Mouse (Mus musculus) right cerebral cortex, postnatal 25 days (tissue): ENCODE data around the gene 9230112D13Rik.

ENCODE experiments used
- DNase-seq: peaks from one replicate; pipeline ENCODE4 v3.0.0; 2022

The 9230112D13Rik gene

DNA sequence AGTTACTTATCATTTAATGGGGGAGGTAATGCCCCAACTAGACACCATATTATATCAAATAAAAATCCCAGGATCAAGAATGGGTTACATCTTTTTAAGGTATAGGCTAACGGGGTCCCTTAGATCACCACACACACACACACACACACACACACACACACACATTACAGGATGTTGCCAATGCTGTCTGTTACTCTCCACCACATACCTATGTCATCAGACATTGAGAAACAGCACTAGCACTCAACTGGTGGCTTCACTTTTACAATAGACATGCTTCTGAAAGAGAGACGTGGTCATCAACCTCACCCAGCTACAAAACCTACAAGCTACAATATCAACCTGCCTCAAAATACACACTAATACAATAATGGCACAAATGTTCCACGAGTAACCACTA, 28.9 kb downstream of the 9230112D13Rik start:
- DNase-seq: no peak

- no peak for DNase-seq
Measured at GRCm38 (mm10) chr14:34492688-34493087, 29.9 kb downstream of the 9230112D13Rik start.

DNA sequence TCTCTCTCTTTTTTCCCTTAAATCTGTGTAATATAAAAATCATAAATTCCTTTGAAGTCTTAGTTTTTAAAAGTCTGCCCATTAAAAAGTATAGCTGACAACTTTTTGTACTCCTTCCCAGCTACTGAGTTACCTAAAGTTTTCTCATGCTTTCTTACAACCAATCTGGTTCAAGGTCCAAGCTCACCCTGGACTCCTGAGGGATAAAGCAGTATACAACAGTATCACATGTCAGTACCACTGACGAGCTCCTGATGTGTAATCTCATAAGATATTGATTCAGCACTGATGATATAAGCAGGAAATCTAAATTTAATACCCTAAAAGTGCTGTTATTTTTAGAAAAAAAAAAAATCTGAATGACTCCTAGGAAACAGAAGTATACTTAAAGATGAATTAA, 31.6 kb downstream of the 9230112D13Rik start:
- DNase-seq: no peak

DNA sequence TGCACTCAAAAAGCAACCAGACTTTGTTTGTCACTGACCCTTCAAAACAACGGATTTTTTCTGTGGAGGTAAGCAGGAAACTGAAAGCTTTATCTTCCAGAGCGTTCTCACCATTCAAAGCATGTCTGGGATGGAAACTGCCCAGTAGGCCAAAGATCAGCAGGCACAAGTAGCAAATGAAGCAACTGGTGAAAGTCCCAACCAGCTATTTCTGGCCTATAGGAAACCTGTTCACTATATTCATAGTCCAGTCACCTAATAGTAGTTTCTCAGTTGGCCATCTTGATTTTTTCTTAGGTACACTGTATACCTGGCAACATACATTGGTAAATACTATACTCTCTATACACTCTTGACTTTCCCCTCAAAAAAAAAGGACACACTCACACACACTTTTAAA, 32.7 kb downstream of the 9230112D13Rik start:
- DNase-seq: no peak

DNA sequence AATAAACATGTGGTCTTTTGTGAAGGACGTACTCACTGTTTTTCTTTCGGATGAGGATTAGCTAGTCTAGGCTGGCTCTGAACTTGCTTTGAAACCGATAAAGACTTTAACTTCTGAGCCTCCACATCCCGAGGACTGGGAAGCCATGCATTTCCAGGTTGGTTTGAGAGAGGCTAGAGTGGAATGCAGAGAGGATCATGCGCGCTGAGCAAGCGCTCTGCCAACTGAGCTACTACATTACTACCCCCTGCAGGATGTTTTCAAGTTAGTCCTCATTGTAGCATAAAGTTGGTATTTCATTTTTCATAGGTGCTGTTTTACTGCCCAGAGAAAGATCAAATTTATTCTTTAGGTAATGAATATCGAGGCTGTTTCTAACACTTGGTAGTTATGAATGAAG, 36.4 kb downstream of the 9230112D13Rik start:
- no peak for DNase-seq

GRCm38 (mm10) chr14:34483469-34484341, 38.9 kb downstream of the 9230112D13Rik start:
- no peak for DNase-seq

DNA sequence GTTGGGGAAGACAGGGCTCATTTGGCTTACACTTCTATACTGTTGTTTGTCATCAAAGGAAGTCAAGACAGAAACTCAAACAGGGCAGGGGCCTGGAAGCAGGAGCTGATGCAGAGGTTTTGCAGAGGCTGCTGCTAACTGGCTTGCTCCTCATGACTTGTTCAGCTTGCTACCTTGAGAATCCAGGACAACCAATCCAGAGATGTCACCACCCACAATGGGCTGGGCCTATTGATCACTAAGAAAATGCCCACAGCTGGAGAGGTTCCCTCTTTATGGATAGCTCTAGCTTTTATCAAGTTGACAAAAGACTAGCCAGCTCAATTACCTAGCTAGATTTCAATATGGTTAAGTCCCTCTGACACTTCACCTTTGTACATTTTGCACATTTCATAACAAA, 51.0 kb downstream of the 9230112D13Rik start:
- DNase-seq: no peak

DNA sequence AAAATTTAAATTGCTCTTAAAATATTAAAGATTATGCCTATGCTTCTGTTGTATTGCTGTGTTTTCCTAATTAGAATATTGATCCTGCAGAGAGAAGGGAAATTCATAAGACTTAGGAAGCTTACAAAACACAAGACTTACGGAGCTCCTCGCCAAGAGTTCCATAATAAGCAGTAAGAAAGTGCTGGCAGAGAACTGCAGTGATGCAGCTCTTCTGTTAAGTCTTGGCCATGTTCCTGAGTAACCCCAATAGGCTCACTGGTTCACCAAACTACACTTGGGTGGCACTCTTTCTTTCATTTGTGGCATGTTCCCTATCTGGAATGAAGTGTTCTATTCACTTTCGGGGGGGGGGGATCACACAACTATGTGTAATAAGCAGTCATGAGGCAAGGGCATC, 56.3 kb downstream of the 9230112D13Rik start:
- DNase-seq: no peak
